In the genomic region with DNA sequence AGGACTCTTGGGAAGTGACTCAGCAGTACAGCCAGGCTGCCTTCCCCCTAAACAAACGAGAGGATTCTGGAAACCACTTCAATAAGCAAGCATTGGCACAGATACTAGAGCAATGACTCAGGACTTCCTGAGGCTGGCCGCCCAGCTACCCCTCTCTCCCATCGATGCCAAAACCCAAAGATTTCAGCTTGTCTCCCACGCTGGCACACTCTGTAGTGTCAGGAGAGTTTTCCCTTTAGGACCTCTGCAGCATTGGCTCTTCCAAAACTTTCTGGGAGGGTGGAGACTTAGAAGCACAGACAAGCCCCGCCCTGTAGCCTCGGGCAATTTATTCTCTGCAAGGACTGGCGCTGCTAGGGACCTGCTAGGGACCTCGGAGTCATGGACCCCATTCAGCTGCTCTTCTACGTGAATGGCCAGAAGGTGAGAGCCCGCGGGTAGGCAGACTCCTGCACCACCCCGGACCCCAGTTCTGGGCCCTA, we compare ENCODE assay signal across 8 mouse cellular contexts. TPM values are rescaled to one million over a fixed set of nuclear protein-coding genes. Genes with fewer than 3 reads are reported as not detected.
A peak's percentile ranks its signal among the peaks of the same experiment; 100 is the strongest.
DNase-seq lines count a peak whose midpoint lies in the region; ATAC-seq lines count a peak whose summit lies in the region.

Gene Aox1 (plus strand): TSS at position 296 of the 482 bp plus-strand sequence.

- peak within 1 kb of the TSS; percentile 75 for H3K4me2 ChIP-seq in heart, embryonic 15.5 days
- H3K4me2 ChIP-seq in liver, embryonic 15.5 days: peak within 1 kb of the TSS; percentile 68
- peak within 1 kb of the TSS; percentile 48 for H3K4me2 ChIP-seq in neural tube, embryonic 13.5 days

- peak within 1 kb of the TSS; percentile 76 for H3K27ac ChIP-seq in heart, embryonic 15.5 days
- 0 out of 2 replicates have a peak within 1 kb of the TSS, but pooled peaks have one; percentile 6 for H3K27ac ChIP-seq in liver, embryonic 15.5 days (replicated peaks)
- 0 out of 2 replicates have a peak within 1 kb of the TSS, but pooled peaks have one; percentile 6 for H3K27ac ChIP-seq in neural tube, embryonic 13.5 days (replicated peaks)

- H3K36me3 ChIP-seq in heart, embryonic 15.5 days: peaks cover under 1% of the 10 kb centered on the region; the same call in 1 of the 2 replicates
- peaks cover 10% of the 10 kb centered on the region for H3K36me3 ChIP-seq in liver, embryonic 15.5 days (replicated peaks)
- no peaks in the 10 kb centered on the region for H3K36me3 ChIP-seq in neural tube, embryonic 13.5 days

- WGBS in heart, embryonic 15.5 days: 6% methylated on average over 12 of the region's 12 CpGs
- WGBS in liver, embryonic 15.5 days (ENCODE audit: insufficient replicate concordance): 6% methylated on average over 12 of the region's 12 CpGs
- 8% methylated on average over 12 of the region's 12 CpGs for WGBS in neural tube, embryonic 13.5 days

- peaks cover 30% of the 10 kb centered on the region for H3K4me1 ChIP-seq in heart, embryonic 15.5 days (replicated peaks)
- peaks cover 38% of the 10 kb centered on the region for H3K4me1 ChIP-seq in liver, embryonic 15.5 days (replicated peaks)
- peaks cover 16% of the 10 kb centered on the region for H3K4me1 ChIP-seq in neural tube, embryonic 13.5 days (replicated peaks)

- H3K9ac ChIP-seq in heart, embryonic 15.5 days: peak within 1 kb of the TSS; percentile 49
- no peak within 1 kb of the TSS for H3K9ac ChIP-seq in liver, embryonic 15.5 days
- peak within 1 kb of the TSS; percentile 41; the same call in 1 of the 2 replicates for H3K9ac ChIP-seq in neural tube, embryonic 13.5 days

- DNase-seq in Muller cell, postnatal 12 days (ENCODE audit: inconsistent ontology term): peak; percentile 96
- peak; percentile 23 for DNase-seq in c-Kit-positive CD71-negative TER-119-negative erythroid progenitor cells, embryonic 14.5 days (ENCODE audit: low read depth)
- DNase-seq in fibroblast of lung, adult 2 months (ENCODE audit: low read depth): peak; percentile 96
- DNase-seq in kidney, postnatal 14 days: peak; percentile 29
- DNase-seq in spleen, adult 12 weeks (ENCODE audit: low spot score): no peak

- H3K9me3 ChIP-seq in heart, embryonic 15.5 days (replicated peaks): no peaks in the 10 kb centered on the region
- H3K9me3 ChIP-seq in liver, embryonic 15.5 days (replicated peaks): no peaks in the 10 kb centered on the region
- H3K9me3 ChIP-seq in neural tube, embryonic 13.5 days: no peaks in the 10 kb centered on the region

- 0 out of 2 replicates have a peak, but pooled peaks cover 3% of the 10 kb centered on the region for H3K27me3 ChIP-seq in heart, embryonic 15.5 days
- no peaks in the 10 kb centered on the region for H3K27me3 ChIP-seq in liver, embryonic 15.5 days
- no peaks in the 10 kb centered on the region for H3K27me3 ChIP-seq in neural tube, embryonic 13.5 days

- ATAC-seq in heart, embryonic 15.5 days (replicated peaks; ENCODE audit: insufficient number of reproducible peaks, insufficient read depth, low FRiP score, low read depth): peak; percentile 54
- ATAC-seq in liver, embryonic 15.5 days (ENCODE audit: insufficient read depth): peak; percentile 68
- peak; percentile 62; the same call in 1 of the 2 replicates for ATAC-seq in neural tube, embryonic 13.5 days (ENCODE audit: low read depth)

- peak within 1 kb of the TSS; percentile 50 for H3K4me3 ChIP-seq in heart, embryonic 15.5 days
- peak within 1 kb of the TSS; percentile 38 for H3K4me3 ChIP-seq in liver, embryonic 15.5 days (replicated peaks)
- H3K4me3 ChIP-seq in neural tube, embryonic 13.5 days: peak within 1 kb of the TSS; percentile 22

RNA-seq across cellular contexts. Expression of gene Aox1, which starts in this region (rescaled TPM):
- polyA plus RNA-seq in heart, embryonic 15.5 days (2015; fragmentation: Nextera tagmentation; extraction: Ambion mirVana): 0.67 and 0.98 TPM in 2 replicates
- polyA plus RNA-seq in liver, embryonic 15.5 days (2015; fragmentation: Nextera tagmentation; extraction: Ambion mirVana): 0.25 and 0.26 TPM in 2 replicates
- polyA plus RNA-seq in neural tube, embryonic 13.5 days (2015; fragmentation: Nextera tagmentation; extraction: Ambion mirVana): 0.10 and 0.14 TPM in 2 replicates

Comparison
In these comparisons a context has a peak if more than half of its experiments do, and no peak if none do; other contexts are left out.
1. Peak in ATAC-seq, H3K4me3 ChIP-seq, H3K27ac ChIP-seq, H3K9ac ChIP-seq and H3K4me2 ChIP-seq in heart, embryonic 15.5 days; RNA of the gene not detected or under 1 TPM.
2. Peak in ATAC-seq, H3K4me3 ChIP-seq, H3K27ac ChIP-seq and H3K4me2 ChIP-seq in liver, embryonic 15.5 days; RNA of the gene not detected or under 1 TPM.
3. Peak in ATAC-seq, H3K4me3 ChIP-seq, H3K27ac ChIP-seq, H3K9ac ChIP-seq and H3K4me2 ChIP-seq in neural tube, embryonic 13.5 days; RNA of the gene not detected or under 1 TPM.
4. H3K27ac ChIP-seq: peak in every context shown above with its lines; median percentile 76 in heart, embryonic 15.5 days; 6 in liver, embryonic 15.5 days; 6 in neural tube, embryonic 13.5 days.